Mouse (Mus musculus) limb, embryonic 10.5 days (tissue): ENCODE measurements around the gene Fam136a. TPM values are rescaled to one million over a fixed set of nuclear protein-coding genes. Genes with fewer than 3 reads are reported as not detected.

Source experiments
- DNase-seq: peaks from one replicate; pipeline ENCODE4 v3.0.0-alpha.2; 2017; ENCODE audit warnings: low spot score
- H3K27ac ChIP-seq: fragments of 300-500 bp; sonication (generic); 2 replicates; pipeline ENCODE4 v1.5.1; 2016; ENCODE audit warnings: mild to moderate bottlenecking
- H3K27me3 ChIP-seq: fragments of 300-500 bp; sonication (generic); 2 replicates; pipeline ENCODE4 v1.6.1; 2016; ENCODE audit warnings: low read depth, mild to moderate bottlenecking; ENCODE audit not compliant: poor library complexity, severe bottlenecking
- H3K36me3 ChIP-seq: fragments of 300-500 bp; sonication (generic); 2 replicates; pipeline ENCODE4 v1.6.1; 2016; ENCODE audit warnings: mild to moderate bottlenecking, moderate library complexity
- H3K4me1 ChIP-seq: fragments of 300-500 bp; sonication (generic); 2 replicates; pipeline ENCODE4 v1.6.1; 2016
- H3K4me3 ChIP-seq: fragments of 300-500 bp; sonication (generic); 2 replicates; pipeline ENCODE4 v1.5.1; 2016; ENCODE audit warnings: mild to moderate bottlenecking, moderate library complexity
- H3K9me3 ChIP-seq: fragments of 300-500 bp; sonication (generic); replicated peaks from 2 replicates; pipeline ENCODE4 v1.6.1; 2016; ENCODE audit warnings: mild to moderate bottlenecking
- WGBS: fragments of 180-500 bp; shearing (Covaris S2); methylation state at CpG from one replicate; pipeline ENCODE4 v1.1.7; 2016; 5-methylcytosine and 5-hydroxymethylcytosine counted together
- polyA plus RNA-seq: library from polyadenylated mRNA; unstranded; fragments of >200 nt; fragmentation: Nextera tagmentation; extraction: Ambion mirVana; gene quantifications from 2 replicates; pipeline ENCODE4 v1.2.1, GENCODE M21; 2016

The Fam136a gene
- polyA plus RNA-seq, 1 experiment from 2014 or later, result 189 TPM

DNA sequence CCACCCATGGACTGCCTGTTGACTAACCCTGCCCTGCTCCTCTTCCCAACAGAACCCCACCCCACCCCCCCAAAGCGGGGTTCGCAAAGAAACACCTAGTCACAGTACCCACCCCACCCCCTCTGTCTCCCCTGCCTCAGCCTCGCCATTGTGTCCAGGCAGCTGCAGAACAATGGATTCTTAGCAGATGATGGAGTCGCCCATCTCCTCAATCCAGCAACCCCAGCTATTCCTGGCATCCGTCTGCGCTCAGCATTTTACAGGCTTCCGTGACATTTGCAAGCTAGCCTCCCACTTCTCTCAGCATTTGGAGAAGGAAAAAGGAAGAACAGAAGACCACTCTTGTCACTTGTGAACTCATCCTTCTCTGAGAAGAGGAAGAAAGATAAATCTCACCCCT lies 21.8 kb upstream of the Fam136a start:
- no peaks in the 10 kb centered on the region for H3K9me3 ChIP-seq
- DNase-seq, result no peak
- no peaks in the 10 kb centered on the region for H3K36me3 ChIP-seq
- 0 out of 2 replicates have a peak overlapping the region, but pooled peaks have one; percentile 46 for H3K27ac ChIP-seq
- no peaks in the 10 kb centered on the region for H3K27me3 ChIP-seq
- H3K4me1 ChIP-seq, result peaks cover 14% of the 10 kb centered on the region
- no peak overlapping the region for H3K4me3 ChIP-seq
- WGBS, result 26% methylated on average over 7 of the region's 7 CpGs

DNA sequence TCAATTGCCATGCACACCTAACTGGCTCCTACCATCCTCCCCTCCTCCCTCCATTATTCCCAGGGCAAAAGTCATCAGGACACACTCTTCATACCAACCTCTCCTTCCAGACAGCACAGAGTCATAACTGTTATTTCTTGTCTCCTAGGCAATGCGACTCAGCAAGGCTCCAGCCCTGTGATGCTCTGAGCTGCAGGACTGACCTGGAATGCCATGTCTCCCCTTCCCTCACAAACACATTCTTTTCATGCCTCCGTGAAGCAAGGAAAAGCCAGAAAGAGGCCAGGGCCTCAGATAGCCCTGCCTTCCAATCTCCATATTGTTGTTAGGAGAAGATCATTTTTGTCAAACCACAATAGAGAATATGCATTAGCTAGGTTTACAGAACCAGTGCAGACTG lies 19.4 kb upstream of the Fam136a start:
- Histone ChIP-seq H3K4me1 (peaks cover 14% of the 10 kb centered on the region), H3K27me3 (no peaks in the 10 kb centered on the region), H3K4me3 (no peak overlapping the region), H3K27ac (no peak overlapping the region), H3K9me3 (no peaks in the 10 kb centered on the region), H3K36me3 (no peaks in the 10 kb centered on the region)
- no peak for DNase-seq
- WGBS, result 73% methylated on average over 2 of the region's 2 CpGs

DNA sequence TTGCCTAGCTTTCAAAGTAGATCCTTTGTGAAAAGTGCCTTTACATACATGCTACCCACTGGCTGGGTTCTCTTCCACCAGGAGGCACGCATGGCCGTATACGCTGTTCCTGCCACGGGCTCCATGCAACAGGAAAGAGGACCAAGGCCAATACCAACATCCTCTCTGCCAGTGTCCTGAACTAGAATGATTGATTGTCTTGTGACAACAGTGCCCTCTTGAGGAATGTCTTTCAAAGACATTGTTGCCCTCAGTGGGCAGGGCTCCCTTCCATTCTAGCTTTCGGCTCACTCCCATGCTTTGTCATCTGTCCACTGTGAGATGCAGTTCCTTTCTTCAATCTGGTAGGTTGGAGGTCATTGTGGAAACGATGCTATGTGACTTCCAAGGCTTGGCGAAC lies 16.2 kb upstream of the Fam136a start:
- peaks cover 8% of the 10 kb centered on the region for H3K4me1 ChIP-seq
- WGBS, result 66% methylated on average over 7 of the region's 7 CpGs

DNA sequence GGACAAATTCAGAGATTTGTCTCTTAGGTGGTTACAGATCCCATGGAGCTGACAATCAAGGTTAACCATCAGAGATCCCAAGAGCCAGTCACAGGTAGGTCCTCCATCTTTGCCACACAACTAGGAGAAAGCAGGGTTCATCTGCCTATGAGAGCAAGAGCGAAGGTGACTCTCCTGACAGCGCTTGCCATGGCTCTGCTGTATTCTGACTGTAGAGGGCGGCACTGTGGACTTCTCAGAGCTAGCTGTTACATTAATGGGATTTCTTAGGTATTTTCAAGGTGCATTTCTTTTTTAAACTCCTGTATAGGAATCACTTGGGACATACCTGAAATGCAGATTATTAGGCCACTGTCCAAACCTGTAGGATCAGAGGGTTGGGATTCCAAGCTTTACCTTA lies 10.5 kb upstream of the Fam136a start:
- no peaks in the 10 kb centered on the region for H3K9me3 ChIP-seq
- H3K4me1 ChIP-seq, result no peaks in the 10 kb centered on the region
- H3K4me3 ChIP-seq, result no peak overlapping the region
- DNase-seq, result no peak
- no peak overlapping the region for H3K27ac ChIP-seq
- H3K27me3 ChIP-seq, result no peaks in the 10 kb centered on the region
- 56% methylated on average over 3 of the region's 3 CpGs for WGBS
- H3K36me3 ChIP-seq, result no peaks in the 10 kb centered on the region

More for the DNA sequence above, 16.2 kb upstream of the Fam136a start:
- H3K27ac ChIP-seq, result no peak overlapping the region
- H3K4me3 ChIP-seq, result no peak overlapping the region
- H3K9me3 ChIP-seq, result no peaks in the 10 kb centered on the region
- H3K36me3 ChIP-seq, result no peaks in the 10 kb centered on the region
- no peak for DNase-seq
- no peaks in the 10 kb centered on the region for H3K27me3 ChIP-seq

DNA sequence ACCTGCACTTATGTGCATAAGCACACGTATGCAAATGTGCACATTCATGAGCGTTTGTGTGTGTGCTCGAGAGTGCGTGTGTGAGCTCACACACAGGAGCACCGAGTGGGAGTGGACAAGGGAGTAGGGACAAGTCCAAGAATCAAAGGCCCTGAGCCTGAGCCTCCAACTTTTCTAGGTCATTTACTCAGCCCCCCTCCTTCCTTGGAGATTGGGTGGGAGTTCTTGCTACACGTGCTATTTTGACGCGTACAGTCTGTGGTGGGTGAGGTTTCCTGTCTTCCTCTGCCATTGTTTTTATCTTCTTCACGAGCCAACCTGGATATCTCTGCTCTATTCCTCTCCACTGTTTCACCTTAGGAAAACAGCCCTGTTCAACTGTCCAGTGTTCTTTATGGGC lies 8.5 kb upstream of the Fam136a start:
- 92% methylated on average over 9 of the region's 9 CpGs for WGBS

DNA sequence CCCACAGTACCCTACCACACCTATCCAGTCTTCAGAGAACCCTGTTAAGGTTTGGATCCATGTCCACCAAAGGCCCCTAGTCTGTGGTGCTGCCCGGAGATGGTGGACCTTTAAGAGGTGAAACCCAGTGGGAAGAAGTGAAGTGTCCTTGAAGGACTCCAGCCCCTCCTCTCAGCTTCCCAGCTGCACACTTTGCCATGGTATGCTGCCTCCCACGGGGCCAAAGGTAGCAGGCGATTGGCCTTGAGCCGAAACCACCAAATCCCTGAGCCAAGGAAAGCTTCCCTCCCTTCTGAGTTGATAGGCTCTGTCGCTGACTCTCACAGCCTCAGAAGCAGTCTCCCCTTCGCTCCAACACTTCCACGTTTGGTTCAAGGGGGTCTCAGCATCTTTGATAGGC lies 4.8 kb upstream of the Fam136a start:
- Histone ChIP-seq H3K27me3 (no peaks in the 10 kb centered on the region), H3K4me3 (no peak overlapping the region), H3K9me3 (no peaks in the 10 kb centered on the region), H3K4me1 (no peaks in the 10 kb centered on the region), H3K27ac (no peak overlapping the region), H3K36me3 (no peaks in the 10 kb centered on the region)
- 72% methylated on average over 7 of the region's 7 CpGs for WGBS
- no peak for DNase-seq

More for the DNA sequence above, 8.5 kb upstream of the Fam136a start:
- DNase-seq, result no peak
- no peak overlapping the region for H3K4me3 ChIP-seq
- no peaks in the 10 kb centered on the region for H3K9me3 ChIP-seq
- H3K4me1 ChIP-seq, result no peaks in the 10 kb centered on the region
- H3K36me3 ChIP-seq, result no peaks in the 10 kb centered on the region
- H3K27me3 ChIP-seq, result no peaks in the 10 kb centered on the region
- H3K27ac ChIP-seq, result no peak overlapping the region

DNA sequence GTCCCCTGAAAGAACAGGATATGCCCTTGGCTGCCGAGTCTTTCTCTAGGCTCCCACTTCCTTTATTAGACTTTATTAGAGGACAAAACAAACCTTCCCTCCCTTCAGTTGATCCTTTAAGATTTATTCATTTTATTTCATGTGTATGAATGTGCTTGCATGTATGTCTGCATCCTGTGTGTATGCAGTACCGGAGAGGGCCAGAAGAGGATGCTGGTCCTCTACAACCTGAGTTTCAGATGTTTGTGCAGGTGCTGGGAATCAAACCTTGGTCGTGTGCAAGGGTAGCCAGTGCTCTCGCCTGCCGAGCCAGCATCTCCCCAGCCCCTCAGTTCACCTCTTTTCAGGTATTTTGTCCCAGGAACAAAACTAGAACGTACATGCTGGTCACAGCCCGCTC lies 4.1 kb upstream of the Fam136a start:
- 91% methylated on average over 7 of the region's 7 CpGs for WGBS
- DNase-seq, result no peak
- Histone ChIP-seq H3K27ac (no peak overlapping the region), H3K9me3 (no peaks in the 10 kb centered on the region), H3K27me3 (no peaks in the 10 kb centered on the region), H3K4me3 (no peak overlapping the region), H3K36me3 (no peaks in the 10 kb centered on the region), H3K4me1 (peaks cover 5% of the 10 kb centered on the region)

DNA sequence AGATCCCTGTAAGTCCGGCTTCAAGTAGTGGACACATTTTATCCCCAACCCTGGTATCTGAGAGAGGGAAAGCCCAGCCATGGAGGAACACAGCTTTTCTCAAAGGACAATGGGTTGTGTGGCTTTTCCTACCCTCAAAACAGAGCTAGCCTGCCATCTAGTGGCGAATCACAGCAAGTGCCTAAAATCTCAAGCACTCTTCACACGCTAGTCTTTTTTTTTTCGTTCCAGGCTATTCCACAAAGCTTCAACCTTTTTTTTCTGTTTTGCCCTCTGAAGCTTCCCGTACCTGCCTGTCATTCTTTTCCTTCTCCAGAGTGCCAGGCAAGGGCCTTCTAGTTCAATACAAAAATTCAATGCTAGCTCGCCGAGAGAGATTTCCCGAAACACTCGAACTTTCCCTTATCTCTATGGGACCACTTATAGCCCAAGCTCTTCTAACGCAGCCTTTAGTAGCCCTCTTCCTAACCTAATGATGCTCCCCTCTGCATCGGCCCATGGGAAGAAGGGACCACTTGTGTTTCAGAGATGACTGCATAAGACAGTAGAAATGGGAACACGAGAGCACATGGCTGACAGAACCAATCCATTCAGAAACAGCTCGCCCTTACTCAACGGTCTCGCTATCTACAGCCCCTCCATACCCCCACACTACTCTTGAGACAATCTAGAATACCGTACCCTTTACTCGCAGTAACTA lies 854 bp upstream of the Fam136a start:
- peak; percentile 81 for DNase-seq
- H3K4me3 ChIP-seq, result peak overlapping the region; percentile 75
- H3K27ac ChIP-seq, result peak overlapping the region; percentile 93
- peaks cover 24% of the 10 kb centered on the region for H3K36me3 ChIP-seq
- H3K4me1 ChIP-seq, result peaks cover 10% of the 10 kb centered on the region
- H3K27me3 ChIP-seq, result no peaks in the 10 kb centered on the region
- H3K9me3 ChIP-seq, result no peaks in the 10 kb centered on the region
- WGBS, result 6% methylated on average over 17 of the region's 17 CpGs

DNA sequence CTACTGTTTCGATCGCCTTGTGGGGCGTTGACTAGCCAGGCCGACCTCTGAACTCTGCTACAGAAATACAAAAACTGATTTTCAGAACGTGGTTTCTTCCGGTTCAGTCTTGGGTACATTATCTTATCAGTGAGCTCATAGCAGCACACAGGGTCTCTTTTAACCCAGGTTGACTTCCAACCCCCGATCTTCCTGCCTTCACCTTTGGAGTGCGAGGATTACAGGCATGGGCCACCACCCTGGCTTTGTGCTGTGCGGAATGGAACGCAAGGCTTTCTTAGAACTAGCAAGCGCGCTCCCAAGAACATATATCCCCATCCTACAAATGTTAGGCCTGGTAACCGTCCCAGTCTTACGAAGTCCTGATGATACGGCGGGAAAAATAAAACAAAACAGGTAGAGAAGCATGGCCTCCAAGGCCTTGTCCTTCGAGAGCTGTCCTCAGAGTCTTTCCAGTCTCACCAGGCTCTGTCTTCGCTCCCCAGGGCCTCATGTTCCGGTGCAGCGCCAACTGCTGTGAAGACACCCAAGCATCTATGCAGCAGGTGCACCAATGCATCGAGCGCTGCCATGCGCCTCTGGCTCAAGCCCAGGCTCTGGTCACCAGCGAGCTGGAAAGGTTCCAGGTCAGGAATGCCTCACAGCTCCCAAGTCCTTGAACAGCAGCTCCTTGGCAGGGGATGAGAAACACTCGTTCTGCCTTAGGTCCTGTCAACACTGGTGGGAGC lies 843 bp downstream of the Fam136a start:
- H3K27me3 ChIP-seq, result no peaks in the 10 kb centered on the region
- H3K9me3 ChIP-seq, result no peaks in the 10 kb centered on the region
- no peak for DNase-seq
- H3K4me3 ChIP-seq, result peak overlapping the region; percentile 75
- H3K27ac ChIP-seq, result peak overlapping the region; percentile 93
- WGBS, result 55% methylated on average over 25 of the region's 25 CpGs
- peaks cover 25% of the 10 kb centered on the region for H3K36me3 ChIP-seq
- peaks cover 16% of the 10 kb centered on the region for H3K4me1 ChIP-seq

DNA sequence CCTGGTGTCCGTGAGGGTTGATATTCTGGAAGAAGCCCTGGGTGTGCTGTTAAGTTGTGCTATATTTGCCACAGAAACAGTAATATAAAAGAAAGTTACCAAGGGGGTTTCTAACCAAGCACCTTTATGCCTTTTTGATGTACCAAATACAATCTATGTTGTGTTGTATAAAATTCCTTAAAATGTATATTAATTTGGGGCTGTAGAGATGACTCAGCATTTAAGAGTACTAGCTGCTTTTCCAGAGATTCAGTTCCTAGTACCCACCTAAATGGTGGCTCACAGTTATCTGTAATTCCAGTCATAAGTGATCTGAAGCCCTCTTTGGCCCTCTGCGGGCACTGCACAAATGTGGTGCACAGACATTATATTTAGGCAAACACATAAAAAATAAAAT lies 1.4 kb downstream of the Fam136a start:
- Histone ChIP-seq H3K9me3 (no peaks in the 10 kb centered on the region), H3K36me3 (peaks cover 25% of the 10 kb centered on the region), H3K4me3 (peak overlapping the region; percentile 75), H3K27ac (no peak overlapping the region), H3K4me1 (peaks cover 16% of the 10 kb centered on the region), H3K27me3 (no peaks in the 10 kb centered on the region)
- WGBS, result 93% methylated on average over 2 of the region's 2 CpGs
- no peak for DNase-seq

DNA sequence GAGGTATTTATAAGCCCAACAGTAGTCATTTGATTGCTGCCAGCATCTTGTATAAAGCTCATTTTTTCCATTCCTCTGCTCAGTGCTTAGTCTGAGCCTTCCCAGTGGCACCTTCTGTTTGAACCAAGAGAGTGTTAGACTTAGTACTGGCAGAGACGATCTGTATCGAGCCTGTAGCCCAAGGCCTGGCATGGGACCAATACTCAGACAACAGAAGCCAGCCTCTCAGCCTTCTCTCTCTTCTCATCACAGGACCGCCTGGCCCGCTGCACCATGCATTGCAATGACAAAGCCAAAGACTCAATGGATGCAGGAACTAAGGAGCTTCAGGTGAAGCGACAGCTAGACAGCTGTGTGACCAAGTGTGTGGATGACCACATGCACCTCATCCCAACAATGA lies 3.0 kb downstream of the Fam136a start:
- Histone ChIP-seq H3K27me3 (no peaks in the 10 kb centered on the region), H3K27ac (no peak overlapping the region), H3K4me1 (peaks cover 28% of the 10 kb centered on the region), H3K9me3 (no peaks in the 10 kb centered on the region), H3K36me3 (peaks cover 32% of the 10 kb centered on the region), H3K4me3 (no peak overlapping the region)
- DNase-seq, result no peak
- 92% methylated on average over 5 of the region's 5 CpGs for WGBS

DNA sequence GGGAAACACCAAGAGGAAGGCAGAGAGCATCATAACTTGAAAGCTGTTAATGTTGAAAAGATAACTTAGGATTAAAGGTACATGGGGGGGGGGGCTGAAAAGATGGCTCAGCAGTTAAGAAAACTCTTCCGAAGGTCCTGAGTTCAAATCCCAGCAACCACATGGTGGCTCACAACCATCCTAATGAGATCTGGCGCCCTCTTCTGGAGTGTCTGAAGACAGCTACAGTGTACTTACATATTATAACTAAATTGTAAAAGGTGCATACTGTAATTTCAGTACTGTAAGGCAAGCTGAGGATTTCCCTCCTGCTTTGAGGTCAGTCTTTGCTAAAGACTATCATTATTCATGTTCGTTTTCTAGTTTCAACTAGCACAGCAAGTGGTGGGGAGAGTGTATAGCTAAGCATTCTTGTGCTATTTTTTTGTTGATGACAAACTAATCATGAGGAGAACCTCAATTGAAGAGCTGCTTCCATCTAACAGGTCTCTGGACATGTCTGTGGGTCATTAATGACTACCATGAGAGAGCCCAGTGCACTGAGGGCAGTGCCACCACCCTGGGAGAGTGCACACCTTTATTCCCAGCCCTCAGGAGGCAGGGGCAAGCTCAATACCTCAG lies 4.8 kb downstream of the Fam136a start:
- DNase-seq, result no peak
- peak overlapping the region; percentile 92 for H3K4me3 ChIP-seq
- no peaks in the 10 kb centered on the region for H3K27me3 ChIP-seq
- no peaks in the 10 kb centered on the region for H3K9me3 ChIP-seq
- peak overlapping the region; percentile 92 for H3K27ac ChIP-seq
- 68% methylated on average over 3 of the region's 3 CpGs for WGBS
- peaks cover 28% of the 10 kb centered on the region for H3K4me1 ChIP-seq
- peaks cover 47% of the 10 kb centered on the region for H3K36me3 ChIP-seq

DNA sequence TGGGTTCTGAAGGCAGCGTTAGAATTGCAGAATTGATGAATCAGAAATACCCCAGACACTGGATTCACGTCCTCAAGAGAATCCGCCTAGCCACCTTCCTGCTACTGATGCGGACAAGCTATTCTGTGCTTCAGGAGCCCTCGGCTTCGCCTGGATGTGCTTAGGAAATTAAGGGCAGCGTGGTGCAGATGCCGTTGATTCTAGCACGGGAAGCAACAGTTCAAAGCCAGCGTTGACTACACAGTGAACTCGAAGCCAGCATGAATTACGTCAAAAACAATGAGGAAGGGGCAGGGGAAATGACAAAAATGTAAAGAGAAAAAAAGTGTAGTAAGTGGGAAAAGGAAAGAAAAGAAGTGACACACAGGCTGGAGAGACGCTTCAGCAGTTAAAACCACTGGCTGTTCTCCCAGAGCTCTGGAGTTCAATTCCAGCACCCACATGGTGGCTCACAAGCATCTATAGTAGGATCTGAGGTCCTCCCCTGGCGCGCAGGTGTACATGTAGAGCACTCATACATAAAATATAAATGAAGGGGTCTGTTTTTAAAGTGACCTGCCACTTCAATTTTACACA lies 5.4 kb downstream of the Fam136a start, which contains the start of gene Snrpg:
Snrpg (plus strand) TSS at position 541 of the 576 bp plus-strand sequence.
- H3K27me3 ChIP-seq, result no peaks in the 10 kb centered on the region
- H3K27ac ChIP-seq, result peak within 1 kb of the TSS; percentile 92
- H3K9me3 ChIP-seq, result no peaks in the 10 kb centered on the region
- peaks cover 53% of the 10 kb centered on the region for H3K36me3 ChIP-seq
- peaks cover 28% of the 10 kb centered on the region for H3K4me1 ChIP-seq
- 20% methylated on average over 15 of the region's 15 CpGs for WGBS
- peak; percentile 44 for DNase-seq
- H3K4me3 ChIP-seq, result peak within 1 kb of the TSS; percentile 92
